Mouse (Mus musculus) c-Kit-positive CD71-negative TER-119-negative erythroid progenitor cells, embryonic 14.5 days (primary cell): ENCODE data around the gene Slc25a47.
"Not testable (repeated sequence)": the region's sequence is repeated elsewhere in the genome, so short reads cannot be mapped to it uniquely, and the experiment has no call there.

Source experiments
- DNase-seq: peaks from one replicate; pipeline ENCODE4 v3.0.0-alpha.2; 2013; ENCODE audit warnings: low read depth

Gene Slc25a47

DNA sequence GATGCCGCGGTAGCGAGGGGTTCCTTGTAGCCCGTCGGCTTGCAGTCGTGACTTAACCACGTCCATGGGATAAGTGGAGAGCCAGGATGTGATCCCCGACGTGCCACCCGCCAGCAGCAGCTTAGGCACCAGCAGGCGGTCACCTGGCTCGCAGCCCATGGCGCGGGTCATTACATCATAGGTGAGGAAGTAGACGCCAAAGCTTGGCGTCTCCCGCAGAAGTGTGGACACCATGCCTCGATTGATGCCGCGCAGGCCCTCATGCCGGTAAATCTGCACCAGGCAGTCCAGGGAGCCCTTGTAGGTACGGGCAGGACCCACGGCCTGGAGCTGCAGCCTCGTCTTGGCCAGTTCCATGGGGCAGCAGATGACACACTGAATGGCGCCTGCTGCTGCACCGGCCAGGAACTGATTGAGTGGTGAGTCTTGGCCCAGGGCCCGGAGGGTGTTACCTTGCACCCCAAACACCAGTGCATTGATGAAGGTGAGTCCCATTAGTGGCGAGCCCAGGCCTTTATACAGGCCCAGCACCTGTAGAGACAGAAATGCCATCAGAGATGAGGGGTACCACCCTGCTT, 8.8 kb upstream of the Slc25a47 start:
- no peak for DNase-seq

- DNase-seq, result no peak
Measured at GRCm38 (mm10) chr12:108827641-108828040, 8.2 kb upstream of the Slc25a47 start.

DNA sequence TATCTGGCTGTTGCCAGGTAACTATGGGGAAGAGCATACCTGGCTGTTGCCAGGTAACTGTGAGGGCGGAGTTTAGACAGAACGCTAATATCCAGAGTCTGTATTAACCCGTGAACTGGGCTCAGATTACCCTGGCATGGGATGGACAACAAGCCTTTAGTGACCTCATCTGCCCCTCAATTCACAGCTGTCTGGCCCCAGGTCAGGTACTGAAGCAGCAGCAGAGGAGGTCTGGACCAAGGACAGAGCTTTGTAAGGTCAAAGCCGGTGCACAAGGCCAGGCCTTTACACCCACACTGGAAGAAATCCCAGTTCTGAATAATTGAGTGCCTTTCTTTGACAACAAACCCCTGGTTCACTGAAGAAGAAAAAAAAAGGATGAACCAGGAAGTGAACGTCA, 6.2 kb upstream of the Slc25a47 start:
- DNase-seq, result no peak

GRCm38 (mm10) chr12:108830358-108830757, 5.5 kb upstream of the Slc25a47 start:
- DNase-seq, result no peak

GRCm38 (mm10) chr12:108831966-108832643, 3.7 kb upstream of the Slc25a47 start:
- no peak for DNase-seq

DNA sequence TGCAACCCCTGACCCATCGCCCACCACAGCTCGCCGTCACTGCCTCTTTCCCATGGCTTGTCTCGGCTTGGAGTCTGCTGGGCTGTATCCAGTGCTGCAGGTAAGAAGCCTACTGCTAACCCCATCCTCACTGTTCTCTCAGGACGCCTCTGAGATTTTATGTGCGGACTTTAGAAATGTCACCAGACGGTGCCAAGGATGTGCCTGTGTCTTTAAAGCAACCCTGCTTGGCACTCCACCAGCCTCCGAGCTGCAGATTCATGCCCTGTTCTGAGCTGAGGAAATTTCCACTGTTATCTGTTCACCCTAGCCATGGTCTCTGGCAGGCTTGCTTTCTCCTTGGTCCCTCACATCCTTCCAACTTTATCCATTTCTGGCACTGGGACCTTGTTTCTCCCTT, 3.0 kb upstream of the Slc25a47 start:
- DNase-seq, result no peak

DNA sequence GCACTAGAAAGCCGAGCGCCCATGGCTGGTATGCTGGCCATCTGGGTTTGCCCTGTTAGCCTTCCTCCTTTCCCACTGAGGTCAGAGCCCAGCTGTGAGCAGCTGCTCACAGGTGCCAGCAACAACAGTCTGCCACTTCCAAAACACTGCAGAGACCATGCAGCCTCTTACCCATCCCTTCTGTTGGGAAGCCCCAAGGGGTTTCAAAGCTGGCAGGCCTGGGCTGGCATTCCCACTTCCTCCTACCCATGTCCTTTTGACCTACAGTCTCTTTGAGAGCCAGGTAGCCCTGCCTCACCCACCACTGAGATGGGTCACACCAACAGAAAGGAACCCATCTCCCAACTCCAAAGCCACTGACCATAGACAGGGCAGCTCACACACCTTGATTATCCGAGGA, 2.4 kb upstream of the Slc25a47 start:
- DNase-seq, result no peak

- DNase-seq, result no peak
Measured at GRCm38 (mm10) chr12:108834337-108834736, 1.5 kb upstream of the Slc25a47 start.

GRCm38 (mm10) chr12:108834786-108835185, 1.1 kb upstream of the Slc25a47 start:
- no peak for DNase-seq

GRCm38 (mm10) chr12:108835208-108835839, 522 bp upstream of the Slc25a47 start:
- no peak for DNase-seq

- no peak for DNase-seq
Measured at GRCm38 (mm10) chr12:108836722-108837121, 876 bp downstream of the Slc25a47 start.

DNA sequence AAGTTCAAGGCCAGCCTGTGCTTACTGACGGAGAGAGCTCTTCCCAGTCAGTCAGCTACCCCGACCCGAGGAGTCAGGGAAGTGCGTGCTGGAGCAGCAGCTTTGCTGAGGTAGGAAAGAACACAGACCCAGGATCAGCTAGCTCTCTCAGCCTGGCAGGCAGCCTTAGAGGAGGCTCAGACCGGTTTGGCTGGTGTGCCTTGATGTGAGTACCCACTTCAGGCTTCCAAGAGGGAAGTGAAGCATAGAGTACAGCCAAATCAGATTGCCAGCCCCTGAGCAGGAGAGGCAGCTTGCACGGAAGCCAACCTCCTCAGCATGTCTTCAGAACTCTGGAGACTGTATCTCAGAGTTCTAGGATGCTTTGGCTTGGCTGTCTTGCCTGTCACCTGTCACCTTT, 5.3 kb downstream of the Slc25a47 start:
- DNase-seq, result no peak

DNA sequence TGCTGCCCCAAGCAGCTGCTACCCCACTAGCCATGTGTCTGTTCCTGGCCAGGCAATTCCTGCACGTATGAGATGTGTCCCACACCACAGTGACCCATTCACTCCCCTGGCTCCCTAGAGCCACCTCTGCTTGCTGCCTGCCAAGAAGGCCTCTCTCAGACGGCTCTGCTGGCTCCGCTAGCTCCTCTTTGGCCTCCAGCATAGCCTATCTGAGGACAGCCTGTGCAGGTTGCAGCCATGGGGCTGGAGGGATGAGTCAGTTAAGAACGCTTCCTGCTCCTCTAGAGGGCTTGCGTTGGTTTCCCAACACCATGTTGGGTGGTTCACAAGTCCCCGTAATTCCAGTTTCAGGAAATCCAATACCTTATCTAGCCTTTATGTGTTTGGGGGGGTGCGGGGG, 6.8 kb downstream of the Slc25a47 start:
- no peak for DNase-seq

DNA sequence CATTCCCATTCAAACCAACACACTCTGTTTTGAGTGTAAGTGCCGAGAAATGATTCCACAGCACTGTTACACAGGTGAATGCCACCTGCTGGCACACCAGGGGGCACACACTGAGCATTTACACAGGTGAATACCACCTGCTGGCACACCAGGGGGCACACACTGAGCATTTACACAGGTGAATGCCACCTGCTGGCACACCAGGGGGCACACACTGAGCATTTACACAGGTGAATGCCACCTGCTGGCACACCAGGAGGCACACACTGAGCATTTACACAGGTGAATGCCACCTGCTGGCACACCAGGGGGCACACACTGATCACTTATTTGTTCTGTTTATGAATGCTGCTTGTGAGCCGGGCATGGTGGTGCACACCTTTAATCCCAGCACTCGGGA, 12.2 kb downstream of the Slc25a47 start:
- DNase-seq, result not testable (repeated sequence)

DNA sequence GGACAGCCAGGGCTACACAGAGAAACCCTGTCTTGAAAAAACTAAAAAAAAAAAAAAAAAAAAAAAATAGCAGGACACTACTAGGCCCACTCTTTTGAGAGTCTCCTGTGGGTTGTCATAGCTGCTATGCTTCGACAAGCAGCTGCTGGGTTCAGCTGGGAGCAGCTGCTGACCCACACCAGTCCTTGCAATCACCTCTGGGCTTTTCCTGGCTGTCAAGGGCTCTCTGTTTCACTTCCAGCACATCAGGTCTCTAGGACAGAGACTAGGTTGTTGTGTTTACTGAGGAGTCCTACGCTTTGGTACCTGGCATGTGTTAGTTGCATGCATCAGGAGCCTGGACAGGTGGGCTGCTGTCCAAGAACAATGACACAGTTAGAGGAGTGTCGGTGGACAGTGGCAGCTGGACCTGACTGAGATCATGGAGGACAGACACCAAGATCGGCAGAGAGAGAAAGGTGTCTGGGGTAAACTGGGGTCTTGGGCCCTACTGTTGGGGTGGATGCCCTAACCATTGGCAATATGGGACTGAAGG, 13.7 kb downstream of the Slc25a47 start:
- DNase-seq, result no peak

GRCm38 (mm10) chr12:108850129-108850528, 14.3 kb downstream of the Slc25a47 start:
- DNase-seq, result no peak

DNA sequence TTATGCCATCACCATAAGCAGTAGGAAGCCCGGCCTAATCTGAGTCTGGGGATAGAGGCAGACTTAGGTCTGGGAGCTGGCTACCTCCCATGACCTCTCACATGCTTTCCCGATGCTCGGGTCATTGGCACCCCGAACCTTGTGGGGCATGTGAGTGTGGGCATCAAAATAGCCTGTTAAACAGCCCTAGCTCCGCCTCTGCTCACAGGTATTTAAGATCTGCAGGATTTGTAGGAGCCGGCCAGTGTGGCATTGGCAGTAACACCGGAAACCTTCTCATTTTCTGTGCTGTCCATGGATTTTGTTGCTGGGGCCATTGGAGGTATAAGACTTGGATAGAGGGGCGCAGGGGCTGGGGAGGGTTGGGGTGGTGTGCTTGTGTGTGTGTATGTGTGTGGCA, 15.0 kb downstream of the Slc25a47 start:
- DNase-seq, result no peak

DNA sequence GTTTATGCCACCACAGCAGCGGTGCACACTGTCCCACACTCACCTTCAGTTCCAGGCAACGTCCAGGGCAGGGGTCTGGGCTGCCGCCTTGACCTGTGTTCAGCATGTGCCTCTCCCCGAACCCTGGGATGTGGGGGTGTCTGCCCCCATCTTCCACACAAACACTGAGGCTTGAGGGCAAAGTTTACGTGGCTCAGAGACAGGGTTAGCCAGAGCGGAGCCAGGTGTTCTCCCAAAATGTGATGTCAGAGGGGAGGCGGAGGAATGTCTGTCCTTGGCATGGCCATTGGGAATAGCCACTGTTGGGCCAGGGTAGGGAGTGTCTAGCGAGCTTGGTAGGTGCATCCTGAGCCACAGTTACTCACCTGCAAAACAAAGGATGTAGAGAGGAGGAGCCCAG, 17.0 kb downstream of the Slc25a47 start:
- DNase-seq, result no peak

GRCm38 (mm10) chr12:108855081-108855480, 19.2 kb downstream of the Slc25a47 start:
- DNase-seq, result no peak

GRCm38 (mm10) chr12:108856186-108856585, 20.3 kb downstream of the Slc25a47 start:
- DNase-seq, result no peak

GRCm38 (mm10) chr12:108857109-108857508, 21.3 kb downstream of the Slc25a47 start:
- DNase-seq, result no peak

GRCm38 (mm10) chr12:108857589-108858184, 21.8 kb downstream of the Slc25a47 start:
- DNase-seq, result no peak

DNA sequence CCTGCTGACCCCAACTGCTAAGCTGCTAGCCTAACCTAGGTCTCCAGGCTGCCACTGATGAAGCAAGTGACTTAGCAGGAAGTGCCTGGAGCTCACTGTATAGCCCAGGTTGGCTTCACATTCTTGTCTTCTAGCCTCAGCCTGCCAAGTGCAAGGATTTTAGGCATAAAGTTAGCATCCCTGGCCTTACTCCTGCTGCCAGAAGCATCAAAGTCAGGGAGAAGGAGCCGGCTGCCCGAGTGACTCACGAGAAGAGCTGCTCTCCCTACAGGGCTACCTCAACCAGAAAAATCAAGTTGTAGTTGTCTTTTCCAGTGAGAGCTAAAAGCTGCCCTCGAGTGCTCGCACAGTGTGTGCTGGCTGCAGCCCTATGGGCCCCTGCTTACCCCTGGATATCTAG, 22.6 kb downstream of the Slc25a47 start:
- DNase-seq, result no peak
